Mouse (Mus musculus): ENCODE results near the gene Bak1.

DNA sequence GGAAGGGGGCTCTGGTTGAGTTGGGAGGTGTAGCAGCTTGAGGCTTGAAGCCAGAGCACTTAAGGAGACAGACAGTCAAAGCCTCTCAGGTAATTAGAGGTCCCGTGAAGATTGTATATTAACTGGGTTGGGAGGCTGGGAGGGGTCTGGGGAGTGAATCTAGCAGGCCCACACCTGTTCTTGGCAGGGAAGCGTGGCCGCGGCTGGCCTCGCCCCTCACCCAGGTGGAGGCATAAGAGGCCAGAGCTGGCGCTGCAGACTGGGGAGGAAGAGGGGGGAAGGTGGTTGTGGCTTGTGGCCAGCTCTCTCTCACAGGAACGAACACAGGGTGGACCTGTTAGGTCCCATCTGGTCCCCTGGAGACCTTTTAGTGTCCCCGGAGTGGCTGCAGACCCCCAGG, 31.9 kb upstream of the Bak1 start:
- TF ChIP-seq GATA1 (IDR thresholded peaks at IDR 0.05; ENCODE audit: low read length) (no peak), TAL1 (IDR thresholded peaks at IDR 0.05; ENCODE audit: low read length) (no peak)
